Mouse (Mus musculus) spleen, adult 2 months (tissue): ENCODE data around the gene Pde3a.

Experiments used
- CTCF ChIP-seq: fragments of 200-500 bp; IDR thresholded peaks from 2 replicates; pipeline ENCODE4 v1.5.1; 2011; ENCODE audit warnings: mild to moderate bottlenecking, inconsistent platforms; ENCODE audit not compliant: insufficient read depth, insufficient read length, insufficient replicate concordance; ENCODE audit errors: extremely low read depth
- POLR2A ChIP-seq: fragments of 200-500 bp; IDR thresholded peaks from 2 replicates; pipeline ENCODE4 v1.6.1; 2011; ENCODE audit warnings: low read depth, low read length, inconsistent platforms

DNA sequence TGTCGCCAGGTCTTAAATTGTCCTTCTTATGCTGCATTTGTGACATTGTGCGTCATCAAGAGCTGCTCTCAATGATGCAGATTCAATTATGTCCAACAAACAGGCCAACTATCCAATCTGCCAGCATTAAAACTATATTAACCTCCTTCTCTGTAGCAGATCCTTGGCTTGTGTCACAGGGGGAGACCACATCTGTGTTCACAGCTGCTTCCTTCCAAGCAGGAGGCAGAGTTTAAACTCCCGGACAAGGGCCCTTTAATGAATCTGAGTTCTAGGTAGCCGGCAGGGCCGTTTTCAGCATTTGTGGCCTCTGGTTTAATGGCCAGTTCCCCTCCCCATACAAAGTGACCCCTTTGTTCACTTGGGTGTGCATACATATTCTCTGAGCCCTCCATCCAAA, 118.0 kb downstream of the Pde3a start:
- TF ChIP-seq CTCF (no peak), POLR2A (no peak)
